Mouse (Mus musculus) cerebellum, postnatal 36 days (tissue): ENCODE measurements around the gene Bcl2l1.
A peak's percentile ranks its signal among the peaks of the same experiment; 100 is the strongest.

ENCODE experiments used
- DNase-seq, 2 experiments: peaks; one replicate each; pipeline ENCODE4 v3.0.0; 2021 to 2022; ENCODE audit warnings: mixed read lengths in 2 of 2

Gene Bcl2l1

GRCm38 (mm10) chr2:152736090-152736601, 95.4 kb downstream of the Bcl2l1 start, which contains the start of gene Id1:
Id1 (plus strand) TSS chr2:152736251.
- peak; percentile 34 to 41 for DNase-seq

- DNase-seq = peak; percentile 69 to 79
These were observed 96.5 kb downstream of the Bcl2l1 start for GRCm38 (mm10) chr2:152734984-152735383.

GRCm38 (mm10) chr2:152734501-152734900, 97.0 kb downstream of the Bcl2l1 start:
- no peak for DNase-seq

GRCm38 (mm10) chr2:152733201-152733600, 98.3 kb downstream of the Bcl2l1 start:
- DNase-seq = no peak
